Mouse (Mus musculus) olfactory bulb, adult 2 months (tissue): ENCODE data around the gene Sypl2.

Experiments
- CTCF ChIP-seq: fragments of 200-500 bp; IDR thresholded peaks from 2 replicates; pipeline ENCODE4 v1.5.1; 2012; ENCODE audit warnings: low read depth, mild to moderate bottlenecking, low read length, moderate library complexity; ENCODE audit not compliant: insufficient read depth
- POLR2A ChIP-seq: fragments of 200-500 bp; IDR thresholded peaks from 2 replicates; pipeline ENCODE4 v1.6.1; 2012; ENCODE audit warnings: mild to moderate bottlenecking, low read depth, low read length, moderate library complexity; ENCODE audit not compliant: insufficient read depth

DNA sequence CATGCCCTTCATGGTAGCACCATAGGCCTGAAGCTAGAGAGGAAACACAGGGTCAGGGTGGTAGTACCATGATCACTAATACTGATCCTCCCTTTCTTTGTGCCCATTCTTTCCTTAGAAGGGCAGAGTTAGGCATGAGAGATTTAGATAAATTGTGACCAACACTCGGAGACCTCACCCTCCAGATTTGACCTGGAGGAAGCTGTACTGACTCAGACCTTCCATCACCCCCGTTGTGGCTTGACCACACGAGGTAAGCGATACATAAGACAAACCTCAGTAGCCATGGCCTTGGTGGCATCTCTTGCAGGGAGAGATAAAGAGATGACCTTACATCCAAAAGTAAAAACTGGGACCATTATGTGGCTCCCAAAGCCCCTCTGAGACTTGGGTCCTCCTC lies 31.2 kb downstream of the Sypl2 start:
- no peak for TF ChIP-seq CTCF
- no peak for TF ChIP-seq POLR2A
